Mouse (Mus musculus): ENCODE measurements around the gene Ripor3. TPM values are rescaled to one million over a fixed set of nuclear protein-coding genes. Genes with fewer than 3 reads are reported as not detected.

Gene Ripor3
- polyA plus RNA-seq, 1 experiment from 2014 or later, result 3.0 TPM

- Histone ChIP-seq H3K4me2 (replicated peaks; ENCODE audit: low read depth) (no peak overlapping the region), H3K27me3 (ENCODE audit: control insufficient read depth, insufficient read depth, low read length) (no peaks in the 10 kb centered on the region), H3K4me1 (replicated peaks; ENCODE audit: control insufficient read depth, insufficient read depth) (peaks cover 6% of the 10 kb centered on the region), H3K4me3 (ENCODE audit: low read depth, low read length) (no peak overlapping the region), H3K27ac (replicated peaks) (no peak overlapping the region), H3K9ac (ENCODE audit: low read length) (no peak overlapping the region), H3K36me3 (ENCODE audit: control insufficient read depth, insufficient read depth, low read length) (peaks cover 30% of the 10 kb centered on the region), H3K9me3 (ENCODE audit: control insufficient read depth, low read length) (no peaks in the 10 kb centered on the region)
- ATAC-seq (ENCODE audit: low FRiP score, low TSS enrichment) (no peak), DNase-seq (ENCODE audit: low spot score) (no peak)
- TF ChIP-seq EP300 (optimal IDR thresholded peaks at IDR 0.05) (no peak), CTCF (IDR thresholded peaks at IDR 0.05; ENCODE audit: low read depth) (no peak)
- WGBS, result 78% methylated on average over 4 of the region's 4 CpGs
Measured at GRCm38 (mm10) chr2:167963176-167963575, 47.2 kb downstream of the Ripor3 start.

GRCm38 (mm10) chr2:167962347-167962746 lies 48.1 kb downstream of the Ripor3 start:
- Histone ChIP-seq H3K9me3 (ENCODE audit: control insufficient read depth, low read length) (no peaks in the 10 kb centered on the region), H3K9ac (ENCODE audit: low read length) (no peak overlapping the region), H3K36me3 (ENCODE audit: control insufficient read depth, insufficient read depth, low read length) (peaks cover 24% of the 10 kb centered on the region), H3K27ac (replicated peaks) (no peak overlapping the region), H3K27me3 (ENCODE audit: control insufficient read depth, insufficient read depth, low read length) (no peaks in the 10 kb centered on the region), H3K4me1 (replicated peaks; ENCODE audit: control insufficient read depth, insufficient read depth) (peaks cover 6% of the 10 kb centered on the region), H3K4me2 (replicated peaks; ENCODE audit: low read depth) (no peak overlapping the region), H3K4me3 (ENCODE audit: low read depth, low read length) (no peak overlapping the region)
- 87% methylated on average over 6 of the region's 6 CpGs for WGBS
- ATAC-seq (ENCODE audit: low FRiP score, low TSS enrichment) (no peak), DNase-seq (ENCODE audit: low spot score) (no peak)
- TF ChIP-seq CTCF (IDR thresholded peaks at IDR 0.05; ENCODE audit: low read depth) (no peak), EP300 (optimal IDR thresholded peaks at IDR 0.05) (no peak)

DNA sequence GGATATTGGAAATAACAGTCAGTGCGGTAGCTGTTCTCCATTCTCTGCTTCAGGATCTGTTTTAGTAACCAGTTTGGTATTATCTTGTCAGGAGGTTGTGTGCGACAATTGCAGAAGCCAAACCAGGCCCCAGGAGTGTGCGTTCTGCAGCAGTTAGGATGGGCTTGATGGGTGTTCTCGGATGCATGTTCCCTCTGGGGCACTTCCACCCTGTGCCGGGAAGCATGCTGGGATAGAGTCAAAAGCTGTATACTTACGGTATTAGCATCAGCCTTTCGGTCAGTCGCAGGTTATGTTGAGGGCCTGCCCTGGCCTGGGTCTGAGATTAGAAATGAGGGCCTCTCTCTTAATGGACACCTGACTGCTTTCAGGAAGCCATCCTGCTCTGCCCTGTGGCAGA lies 49.8 kb downstream of the Ripor3 start:
- H3K27ac ChIP-seq (replicated peaks), result no peak overlapping the region; the same call in 1 of the 2 replicates
- no peaks in the 10 kb centered on the region for H3K9me3 ChIP-seq (ENCODE audit: control insufficient read depth, low read length)
- no peak overlapping the region for H3K4me2 ChIP-seq (replicated peaks; ENCODE audit: low read depth)
- no peak for ATAC-seq (ENCODE audit: low FRiP score, low TSS enrichment)
- no peak overlapping the region for H3K9ac ChIP-seq (ENCODE audit: low read length)
- DNase-seq (ENCODE audit: low spot score), result no peak
- peaks cover 6% of the 10 kb centered on the region for H3K4me1 ChIP-seq (replicated peaks; ENCODE audit: control insufficient read depth, insufficient read depth)
- TF ChIP-seq CTCF (IDR thresholded peaks at IDR 0.05; ENCODE audit: low read depth), result no peak
- no peak for TF ChIP-seq EP300 (optimal IDR thresholded peaks at IDR 0.05)
- peaks cover 9% of the 10 kb centered on the region for H3K36me3 ChIP-seq (ENCODE audit: control insufficient read depth, insufficient read depth, low read length)
- 70% methylated on average over 8 of the region's 8 CpGs for WGBS
- H3K27me3 ChIP-seq (ENCODE audit: control insufficient read depth, insufficient read depth, low read length), result no peaks in the 10 kb centered on the region
- no peak overlapping the region for H3K4me3 ChIP-seq (ENCODE audit: low read depth, low read length)

- 56% methylated on average over 7 of the region's 7 CpGs for WGBS
- Histone ChIP-seq H3K27ac (replicated peaks) (no peak overlapping the region; the same call in 1 of the 2 replicates), H3K9ac (ENCODE audit: low read length) (no peak overlapping the region), H3K4me1 (replicated peaks; ENCODE audit: control insufficient read depth, insufficient read depth) (peaks cover 6% of the 10 kb centered on the region), H3K4me3 (ENCODE audit: low read depth, low read length) (no peak overlapping the region), H3K4me2 (replicated peaks; ENCODE audit: low read depth) (no peak overlapping the region), H3K9me3 (ENCODE audit: control insufficient read depth, low read length) (no peaks in the 10 kb centered on the region), H3K36me3 (ENCODE audit: control insufficient read depth, insufficient read depth, low read length) (peaks cover 3% of the 10 kb centered on the region), H3K27me3 (ENCODE audit: control insufficient read depth, insufficient read depth, low read length) (no peaks in the 10 kb centered on the region)
- no peak for TF ChIP-seq CTCF (IDR thresholded peaks at IDR 0.05; ENCODE audit: low read depth)
- TF ChIP-seq EP300 (optimal IDR thresholded peaks at IDR 0.05), result no peak
- ATAC-seq (ENCODE audit: low FRiP score, low TSS enrichment), result no peak
- DNase-seq (ENCODE audit: low spot score), result no peak
Measured at GRCm38 (mm10) chr2:167959996-167960395, 50.4 kb downstream of the Ripor3 start.

- WGBS, result 72% methylated on average over 4 of the region's 4 CpGs
- TF ChIP-seq EP300 (optimal IDR thresholded peaks at IDR 0.05), result no peak
- TF ChIP-seq CTCF (IDR thresholded peaks at IDR 0.05; ENCODE audit: low read depth), result no peak
Measured at GRCm38 (mm10) chr2:167959384-167959911, 51.0 kb downstream of the Ripor3 start.

DNA sequence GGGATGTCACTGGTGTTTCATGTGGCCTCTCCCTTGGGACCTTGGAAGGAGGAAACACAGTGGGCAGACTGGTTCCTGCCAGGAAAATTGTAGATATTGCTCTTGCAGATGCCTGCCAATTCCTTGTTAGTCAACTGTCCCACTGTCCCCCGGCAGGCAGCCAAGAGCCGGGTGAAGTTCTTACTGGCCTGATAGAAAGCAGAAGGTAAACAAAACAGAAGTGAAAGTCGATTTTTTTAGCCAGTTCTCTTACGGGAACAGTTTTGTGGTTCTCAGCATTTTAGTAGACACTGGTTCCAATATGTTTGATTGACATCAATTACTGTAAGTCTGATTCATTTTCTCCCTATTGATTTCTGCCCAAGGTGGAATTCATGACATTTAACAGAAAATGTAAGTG lies 51.6 kb downstream of the Ripor3 start:
- Histone ChIP-seq H3K4me1 (replicated peaks; ENCODE audit: control insufficient read depth, insufficient read depth) (peaks cover 6% of the 10 kb centered on the region), H3K27ac (replicated peaks) (peak overlapping the region; percentile 41), H3K4me3 (ENCODE audit: low read depth, low read length) (no peak overlapping the region), H3K27me3 (ENCODE audit: control insufficient read depth, insufficient read depth, low read length) (no peaks in the 10 kb centered on the region), H3K36me3 (ENCODE audit: control insufficient read depth, insufficient read depth, low read length) (0 out of 2 replicates have a peak, but pooled peaks cover 2% of the 10 kb centered on the region), H3K4me2 (replicated peaks; ENCODE audit: low read depth) (no peak overlapping the region), H3K9me3 (ENCODE audit: control insufficient read depth, low read length) (no peaks in the 10 kb centered on the region), H3K9ac (ENCODE audit: low read length) (no peak overlapping the region)
- WGBS, result 2% methylated on average over 4 of the region's 4 CpGs
- peak; percentile 58 for DNase-seq (ENCODE audit: low spot score)
- no peak for TF ChIP-seq EP300 (optimal IDR thresholded peaks at IDR 0.05)
- no peak for TF ChIP-seq CTCF (IDR thresholded peaks at IDR 0.05; ENCODE audit: low read depth)
- no peak for ATAC-seq (ENCODE audit: low FRiP score, low TSS enrichment)

More at GRCm38 (mm10) chr2:167959384-167959911, 51.0 kb downstream of the Ripor3 start:
- H3K9me3 ChIP-seq (ENCODE audit: control insufficient read depth, low read length), result no peaks in the 10 kb centered on the region
- peak overlapping the region; percentile 41; the same call in 1 of the 2 replicates for H3K27ac ChIP-seq (replicated peaks)
- H3K9ac ChIP-seq (ENCODE audit: low read length), result no peak overlapping the region
- peaks cover 6% of the 10 kb centered on the region for H3K4me1 ChIP-seq (replicated peaks; ENCODE audit: control insufficient read depth, insufficient read depth)
- H3K4me3 ChIP-seq (ENCODE audit: low read depth, low read length), result no peak overlapping the region
- DNase-seq (ENCODE audit: low spot score) (no peak), ATAC-seq (ENCODE audit: low FRiP score, low TSS enrichment) (no peak)
- H3K27me3 ChIP-seq (ENCODE audit: control insufficient read depth, insufficient read depth, low read length), result no peaks in the 10 kb centered on the region
- H3K36me3 ChIP-seq (ENCODE audit: control insufficient read depth, insufficient read depth, low read length), result peaks cover 2% of the 10 kb centered on the region; the same call in 1 of the 2 replicates
- H3K4me2 ChIP-seq (replicated peaks; ENCODE audit: low read depth), result no peak overlapping the region

Data from stomach, postnatal 0 days (tissue).